Mouse (Mus musculus) C2C12 (cell line): ENCODE measurements around the gene Lnx1.

ENCODE experiments used
- CTCF ChIP-seq: IDR thresholded peaks from one replicate; pipeline ENCODE4 v1.5.1; 2011; ENCODE audit not compliant: control insufficient read depth, insufficient read depth, insufficient read length
- MAX ChIP-seq: IDR thresholded peaks from one replicate; pipeline ENCODE4 v1.6.1; 2011; ENCODE audit warnings: mild to moderate bottlenecking, control low read depth

GRCm38 (mm10) chr5:74711056-74711455 lies 8.3 kb upstream of the Lnx1 start:
- TF ChIP-seq MAX (no peak), CTCF (no peak)
